Mouse (Mus musculus) ovary, postnatal 10 days (tissue): ENCODE results near the gene 1700013G24Rik.

Source experiments
- DNase-seq: peaks from one replicate; pipeline ENCODE4 v3.0.0; 2022; ENCODE audit warnings: low spot score

Gene 1700013G24Rik

DNA sequence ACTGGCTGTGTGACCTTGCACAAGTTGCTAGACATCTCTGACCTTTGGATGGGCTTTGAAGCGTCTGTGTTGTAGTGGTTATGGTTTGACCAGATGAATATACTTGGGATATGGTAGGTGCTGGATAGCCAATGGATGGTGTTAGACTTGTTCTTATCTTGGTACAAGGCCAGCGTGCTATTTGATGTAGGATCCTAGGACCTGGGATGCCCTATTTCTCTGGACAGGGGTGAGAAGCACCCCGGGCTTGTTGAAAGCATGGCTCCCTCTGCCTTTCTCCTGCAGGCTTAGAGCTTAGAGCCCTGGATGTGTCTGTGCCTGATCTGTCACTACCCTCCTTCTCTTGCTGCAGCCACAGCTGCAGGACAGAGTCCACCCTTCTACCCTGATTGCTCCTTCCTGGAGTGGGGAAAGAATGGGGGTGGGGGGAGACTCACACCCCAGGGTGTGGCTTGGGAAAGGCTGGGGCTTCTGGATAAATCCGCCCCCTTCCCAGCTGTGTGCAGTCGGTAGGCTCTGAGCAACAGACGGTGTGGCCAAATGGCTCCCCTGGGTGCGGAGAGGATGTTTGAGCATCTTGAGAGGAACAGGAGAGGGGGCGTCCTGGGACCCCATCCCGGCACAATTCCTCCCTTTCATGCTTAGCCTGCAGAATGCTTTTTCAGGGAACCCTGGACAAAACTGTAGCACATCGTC, 23.1 kb downstream of the 1700013G24Rik start:
- DNase-seq, result no peak

DNA sequence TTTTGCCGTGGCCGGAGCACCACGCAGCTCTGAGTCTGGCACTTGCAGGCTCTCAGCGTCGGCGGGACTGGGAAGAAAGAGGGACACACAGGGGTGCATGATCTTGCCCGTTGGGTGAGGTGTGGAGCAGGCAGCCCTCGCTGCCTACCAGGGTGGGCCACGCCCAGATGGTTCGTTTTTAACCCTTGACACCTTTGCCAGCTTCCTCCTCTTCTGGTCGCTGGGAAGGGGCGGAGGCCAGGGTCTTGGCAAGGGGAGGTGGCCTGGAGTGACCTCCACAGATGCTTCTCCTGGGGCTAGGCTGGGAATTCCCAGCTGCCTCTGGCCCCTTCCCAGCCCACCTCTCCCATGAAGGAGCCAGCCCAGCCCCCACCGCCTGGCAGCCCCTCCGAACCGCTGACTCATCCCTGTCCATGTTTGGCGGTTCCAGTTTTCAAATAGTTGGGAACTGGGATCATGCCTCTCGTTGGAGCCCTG, 23.7 kb downstream of the 1700013G24Rik start:
- DNase-seq, result no peak

DNA sequence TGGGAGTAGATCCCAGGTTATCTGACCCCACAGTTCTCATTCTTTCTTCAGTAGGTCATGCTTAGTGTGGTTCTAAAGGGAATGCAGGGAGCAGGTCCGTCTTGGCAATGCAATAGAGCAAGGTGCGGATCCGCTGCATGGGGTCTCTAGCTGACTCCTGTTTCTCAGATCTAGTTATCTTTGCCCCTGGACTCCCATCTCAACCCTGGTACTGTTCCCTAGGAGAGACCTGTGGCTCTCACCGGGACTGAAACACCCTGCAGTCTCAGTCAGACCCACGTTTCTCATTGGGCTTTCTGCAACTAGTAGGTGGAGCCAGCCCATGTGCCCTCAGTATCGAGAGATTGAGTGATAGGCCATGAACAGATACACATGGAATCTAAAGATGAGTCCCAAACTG, 24.5 kb downstream of the 1700013G24Rik start:
- DNase-seq, result no peak

DNA sequence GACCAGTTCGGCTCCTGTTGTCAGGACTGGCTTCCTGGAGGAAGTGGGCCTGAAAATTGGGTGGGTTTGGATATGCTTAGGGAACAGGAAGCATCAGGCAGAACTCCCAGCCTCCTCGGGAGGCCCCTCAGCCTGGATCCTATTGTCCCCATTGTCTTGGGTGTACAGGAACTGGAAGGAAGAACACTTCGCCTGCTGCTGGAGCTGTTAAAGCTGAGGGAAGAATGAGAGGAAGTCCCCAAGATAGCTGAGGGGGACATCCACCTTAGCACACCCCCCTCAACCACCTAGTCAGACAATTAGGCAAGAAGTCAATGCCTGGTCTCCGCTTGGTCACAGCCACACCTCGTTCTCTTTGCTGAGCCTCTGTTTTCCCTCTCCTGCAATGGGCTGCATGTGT, 25.2 kb downstream of the 1700013G24Rik start:
- no peak for DNase-seq

DNA sequence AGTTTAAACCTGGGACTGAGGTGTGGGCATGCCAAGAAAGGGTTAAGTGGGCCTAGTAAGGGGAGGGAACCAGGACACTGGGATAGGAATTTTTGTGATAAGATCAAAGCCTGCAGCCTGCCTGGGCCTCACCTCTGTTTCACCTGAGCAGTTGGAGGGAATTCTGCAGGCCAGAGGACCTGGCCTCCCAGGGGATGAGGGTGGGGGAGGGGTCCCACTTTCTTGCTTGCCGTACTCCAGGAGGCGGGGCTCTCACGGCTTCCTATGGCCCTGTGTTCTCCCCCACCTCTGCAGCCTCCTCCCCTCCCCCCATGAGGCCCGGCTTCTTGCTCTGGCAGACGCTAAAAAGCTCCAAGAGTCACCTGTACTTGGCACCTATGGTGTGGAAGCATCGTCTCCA, 26.7 kb downstream of the 1700013G24Rik start:
- no peak for DNase-seq

DNA sequence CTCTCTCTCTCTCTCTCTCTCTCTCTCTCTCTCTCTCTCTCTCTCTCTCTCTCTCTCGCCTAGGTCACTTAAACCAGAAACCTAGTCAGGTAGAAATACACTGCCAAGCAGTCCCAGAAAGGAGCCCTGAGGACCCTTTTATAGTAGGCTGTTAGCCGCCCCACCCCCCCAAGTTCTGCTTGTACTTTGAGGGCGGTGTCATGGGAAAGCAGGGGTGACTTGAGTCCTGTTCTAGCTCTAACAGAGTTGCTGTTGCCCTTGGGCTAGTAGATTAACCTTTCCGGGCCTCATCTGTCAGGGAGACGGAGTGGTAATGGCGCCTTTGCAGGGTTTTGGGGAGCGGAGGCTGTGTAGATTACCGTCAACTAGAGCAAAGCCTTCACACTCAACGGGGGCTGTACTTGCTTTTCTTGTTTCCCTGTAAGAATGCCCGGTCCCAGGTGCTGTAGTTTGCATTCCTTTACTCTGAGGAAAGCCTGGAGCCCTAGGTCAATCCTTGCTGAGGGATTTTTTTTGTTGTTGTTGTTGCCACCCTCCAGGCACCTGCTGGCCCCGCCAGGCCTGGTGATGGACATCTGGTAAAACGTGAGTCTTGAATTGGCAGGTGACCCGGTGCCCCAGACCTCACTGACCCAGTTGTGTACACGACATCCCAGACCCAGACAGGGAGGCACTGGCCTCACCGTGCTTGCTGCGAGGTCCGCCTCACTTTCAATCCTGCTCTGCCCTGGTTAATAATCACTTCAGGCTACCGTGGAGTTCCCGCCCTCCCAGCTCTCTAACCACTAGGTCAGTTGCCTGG, 27.3 kb downstream of the 1700013G24Rik start:
- DNase-seq, result no peak

DNA sequence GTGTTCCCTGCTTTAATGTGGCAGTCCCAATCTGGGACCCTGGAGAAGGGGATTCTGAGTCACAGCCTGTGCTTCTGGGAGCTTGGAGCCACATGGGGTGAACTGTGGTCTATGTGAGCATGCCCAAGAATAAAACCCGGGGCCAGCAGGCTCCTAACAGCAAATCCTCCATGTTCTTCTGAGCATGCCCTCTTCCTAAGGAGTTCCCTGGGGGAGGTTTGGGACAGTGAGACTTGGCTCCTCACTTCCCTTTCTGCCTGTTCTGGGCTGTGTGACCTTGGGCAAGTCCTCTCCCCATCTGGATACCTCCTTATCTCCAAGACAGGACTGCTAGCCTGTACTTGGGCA, 27.9 kb downstream of the 1700013G24Rik start:
- DNase-seq, result no peak

DNA sequence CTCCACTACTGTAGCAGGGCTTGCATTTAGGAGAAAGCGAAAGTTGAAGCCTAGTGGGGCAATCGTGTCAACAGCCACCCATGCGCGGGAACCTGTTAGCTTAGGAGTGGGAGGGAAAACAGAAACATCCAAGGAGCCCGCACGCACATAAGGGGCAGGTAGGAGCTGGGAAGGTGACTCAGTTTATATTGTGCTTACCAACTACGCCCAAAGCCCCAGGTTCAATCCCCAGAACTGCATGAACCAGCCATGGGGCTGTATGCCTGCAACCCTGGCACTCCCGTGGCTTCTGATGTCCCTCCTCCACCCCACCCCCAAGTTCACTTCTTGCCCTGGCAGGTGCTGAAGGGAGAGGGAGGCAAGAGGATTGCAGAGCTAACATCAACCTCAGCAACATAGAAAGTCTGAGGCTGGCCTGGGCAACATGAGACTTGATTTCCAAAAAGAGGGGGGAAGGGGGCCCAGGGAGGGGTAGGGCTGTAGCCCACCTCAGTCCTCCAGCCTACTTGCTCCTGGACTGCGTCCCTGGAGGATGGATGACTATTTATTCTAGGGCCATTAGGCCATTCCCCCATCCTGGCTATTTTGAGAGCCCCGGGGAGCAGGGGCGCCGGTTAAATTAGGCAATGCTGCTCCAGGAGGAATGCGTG, 28.4 kb downstream of the 1700013G24Rik start:
- DNase-seq, result no peak

DNA sequence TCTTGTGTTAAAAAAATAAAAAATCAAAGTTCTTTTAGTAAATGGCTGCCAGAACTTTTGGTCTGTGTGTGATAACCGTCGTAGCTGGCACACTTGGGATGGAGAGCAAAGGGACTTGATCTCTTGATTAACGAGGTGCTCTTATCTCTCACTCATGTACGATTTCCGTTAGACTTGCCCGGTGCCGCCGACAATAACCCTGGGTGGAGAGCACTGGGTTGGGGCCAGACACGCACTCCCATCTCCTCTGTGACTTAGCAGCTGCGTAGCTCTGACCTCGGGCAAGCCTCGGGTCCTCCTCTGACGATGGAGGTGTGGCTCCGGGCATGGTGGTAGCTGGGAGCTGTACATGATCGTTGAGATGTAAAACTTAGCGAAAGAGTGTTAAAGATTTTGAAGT, 30.8 kb downstream of the 1700013G24Rik start:
- no peak for DNase-seq

DNA sequence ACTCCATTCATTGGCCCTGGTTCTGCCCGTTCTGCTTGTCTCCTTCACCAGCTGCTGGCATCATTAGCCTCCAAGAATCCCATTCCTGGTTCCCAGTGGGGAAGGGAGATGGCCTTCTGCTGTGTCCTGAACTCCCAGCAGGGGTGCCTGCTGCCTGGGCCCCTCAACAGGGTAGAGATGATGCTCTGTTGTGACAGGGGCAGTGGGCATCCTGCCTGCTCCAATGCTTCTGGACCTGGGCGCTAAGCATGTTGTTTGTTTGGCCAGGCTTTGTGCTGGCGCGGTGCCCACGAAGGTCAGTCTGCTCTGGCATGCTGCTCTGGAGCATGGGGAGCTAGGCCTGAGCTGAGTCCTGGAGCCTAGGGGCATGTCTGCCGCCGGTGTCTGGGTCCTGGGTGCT, 31.5 kb downstream of the 1700013G24Rik start:
- no peak for DNase-seq

DNA sequence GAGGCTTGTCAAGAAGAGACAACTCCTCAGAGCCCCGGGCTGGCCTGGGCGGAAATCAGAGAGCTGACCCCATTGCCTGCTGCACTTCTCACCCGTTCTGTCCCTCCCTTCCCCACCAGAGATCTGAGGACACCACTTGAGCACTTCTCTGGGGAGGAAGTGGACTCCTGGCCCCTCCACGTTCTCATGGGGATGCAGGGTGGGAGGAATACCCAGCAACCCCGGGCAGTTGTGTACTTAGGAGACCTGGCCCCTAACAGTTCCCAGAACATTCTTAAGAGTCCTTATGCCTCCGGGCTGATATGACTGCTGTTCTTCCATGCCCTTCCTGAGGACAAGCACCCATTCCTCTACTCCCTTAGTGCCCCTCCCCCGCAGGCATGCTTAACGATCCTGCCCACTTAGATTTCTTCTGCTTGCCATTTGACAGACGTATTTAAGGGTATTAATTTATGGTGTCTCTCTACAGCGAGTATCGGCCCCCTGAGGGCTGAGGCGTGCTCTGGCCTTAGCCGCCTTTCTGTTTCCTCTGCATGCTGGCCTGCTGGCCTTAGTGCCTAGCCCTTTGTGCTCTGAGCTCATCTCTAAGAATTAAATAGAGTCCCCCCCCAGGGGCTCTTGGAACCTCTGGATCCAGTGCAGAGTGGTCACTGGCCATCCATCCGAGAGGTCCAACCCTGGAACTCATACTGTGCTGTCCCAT, 32.3 kb downstream of the 1700013G24Rik start:
- DNase-seq, result no peak

DNA sequence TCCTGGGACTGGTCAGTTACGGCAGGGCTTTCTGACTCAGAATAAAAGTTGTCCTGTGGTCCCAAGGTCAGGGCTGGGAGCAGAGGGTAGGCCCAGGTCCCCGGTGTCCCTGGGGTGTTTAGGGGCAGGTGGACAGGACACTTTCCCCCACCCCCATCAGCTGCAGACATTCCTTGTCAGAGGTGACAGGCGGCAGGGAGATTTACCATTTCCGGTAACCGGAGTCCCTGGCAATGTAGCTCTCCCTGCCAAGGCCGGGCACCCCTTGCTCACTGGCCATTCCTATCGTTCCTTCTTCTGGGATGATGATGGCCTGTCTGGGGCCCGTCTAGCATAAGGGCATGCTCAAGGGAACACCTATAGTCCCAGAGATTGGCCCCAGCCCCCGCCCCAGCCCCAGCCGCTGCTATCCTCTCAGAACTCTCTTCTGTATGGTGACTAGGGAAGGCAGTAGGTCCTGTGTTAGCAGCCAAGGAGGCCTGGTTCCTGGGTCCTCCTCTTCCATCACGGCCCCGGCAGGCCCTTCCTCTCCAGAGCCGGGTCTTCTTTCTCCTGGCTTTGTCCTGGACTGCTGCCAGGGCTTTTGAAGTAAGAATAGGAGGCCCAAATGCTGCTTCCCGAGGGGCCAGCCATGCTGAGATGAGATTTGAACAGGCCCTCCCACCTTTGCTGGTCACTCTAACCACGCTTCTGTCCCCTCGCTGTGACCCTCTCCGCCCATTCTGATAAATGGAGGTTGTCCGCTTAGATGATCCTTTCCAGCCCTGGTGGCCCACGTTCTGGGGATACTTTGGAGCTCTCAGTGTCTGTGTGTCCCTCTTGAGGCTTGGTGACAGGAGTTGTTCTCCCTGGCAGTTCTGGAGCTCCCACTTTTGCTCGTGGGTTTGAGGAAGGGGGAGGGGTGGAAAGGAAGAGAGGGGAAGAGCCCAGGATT, 33.3 kb downstream of the 1700013G24Rik start:
- DNase-seq, result no peak

DNA sequence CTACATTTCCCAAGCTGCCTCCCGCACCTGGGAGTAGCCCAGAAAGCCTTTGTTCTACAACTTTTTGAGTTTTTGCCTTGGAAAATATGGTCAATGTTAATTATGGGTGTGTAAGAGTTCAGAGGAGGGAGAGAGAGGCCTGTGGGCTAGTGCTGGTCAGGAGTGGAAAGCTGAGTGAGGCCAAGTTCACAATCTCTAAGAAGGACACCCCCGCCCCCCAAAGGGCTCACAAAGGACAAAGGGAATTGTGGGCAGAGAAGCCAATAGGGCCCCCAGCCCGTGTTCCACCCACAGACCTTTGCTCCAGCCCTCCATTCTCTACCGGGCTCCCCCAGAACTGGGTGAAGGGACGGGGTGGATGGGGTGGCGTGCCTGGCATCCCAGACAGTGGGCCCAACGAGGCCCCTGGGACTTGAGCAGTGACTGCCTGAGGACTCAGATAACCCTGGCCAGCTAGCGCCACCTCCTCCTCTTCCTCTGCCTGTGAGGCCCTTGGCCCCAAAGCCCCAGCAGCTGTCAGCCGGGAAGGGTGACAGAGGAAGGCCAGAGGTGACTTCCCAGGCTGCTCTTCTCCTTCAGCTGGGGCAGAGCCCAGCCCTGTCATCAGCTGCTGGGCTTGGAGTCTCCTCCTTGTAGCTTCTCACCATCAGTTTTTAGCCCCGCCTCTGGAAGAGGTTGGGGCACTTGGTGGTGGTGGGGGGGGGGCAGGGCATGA, 34.4 kb downstream of the 1700013G24Rik start:
- no peak for DNase-seq

DNA sequence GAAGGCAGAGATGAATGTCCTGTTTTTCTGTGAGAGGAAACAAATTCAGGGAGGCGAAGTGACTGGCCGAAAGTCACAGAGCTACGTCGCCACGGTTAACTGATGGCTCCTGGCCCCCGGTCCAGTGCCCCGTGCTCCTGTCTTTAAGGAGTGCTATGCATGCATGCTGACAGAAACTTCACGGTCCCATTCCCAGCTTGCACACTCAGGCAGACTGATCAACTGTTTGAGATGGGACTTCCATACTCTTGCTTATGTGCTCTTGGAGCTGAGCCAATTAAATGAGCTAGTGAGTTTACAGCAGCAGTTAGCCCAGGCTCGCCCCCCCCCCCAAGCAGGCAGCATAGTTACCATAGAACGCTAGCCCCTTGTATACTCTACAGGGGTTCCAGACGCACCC, 35.0 kb downstream of the 1700013G24Rik start:
- no peak for DNase-seq

DNA sequence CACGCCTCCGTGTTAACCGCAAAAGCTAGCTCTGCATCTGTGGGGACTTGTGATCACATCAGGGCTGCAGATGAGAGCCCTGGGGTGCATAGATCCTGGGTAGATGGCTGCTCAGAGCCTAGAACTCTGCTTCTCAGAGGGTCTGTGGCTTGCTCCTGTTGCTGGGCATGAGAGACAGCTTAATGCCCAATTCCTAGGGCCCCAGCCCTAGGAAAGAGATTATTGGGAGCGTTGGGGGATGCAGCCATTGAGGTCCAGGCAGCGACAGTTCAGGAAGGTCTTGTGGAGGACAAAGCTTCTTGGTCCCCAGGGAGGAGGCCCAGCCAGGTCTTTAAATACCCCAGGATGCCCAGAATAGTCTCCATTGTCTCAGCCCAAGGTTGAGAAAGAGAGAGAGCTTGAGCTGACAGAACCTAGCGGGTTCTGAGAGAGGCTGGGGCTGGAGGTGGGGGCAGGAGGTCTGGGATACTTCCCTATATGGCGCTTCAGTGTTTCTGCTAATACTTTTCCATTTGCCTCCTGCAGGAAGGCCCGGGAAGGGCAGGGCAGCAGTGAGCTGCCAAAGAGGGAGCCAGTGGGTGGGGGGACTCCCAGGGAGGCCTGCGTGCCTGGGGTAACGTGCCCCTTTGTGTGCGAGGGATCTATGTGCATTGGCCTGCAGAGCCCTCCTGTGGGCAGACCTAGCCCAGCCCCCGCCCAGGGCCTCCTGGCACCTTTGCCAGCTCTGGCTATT, 35.7 kb downstream of the 1700013G24Rik start:
- no peak for DNase-seq

DNA sequence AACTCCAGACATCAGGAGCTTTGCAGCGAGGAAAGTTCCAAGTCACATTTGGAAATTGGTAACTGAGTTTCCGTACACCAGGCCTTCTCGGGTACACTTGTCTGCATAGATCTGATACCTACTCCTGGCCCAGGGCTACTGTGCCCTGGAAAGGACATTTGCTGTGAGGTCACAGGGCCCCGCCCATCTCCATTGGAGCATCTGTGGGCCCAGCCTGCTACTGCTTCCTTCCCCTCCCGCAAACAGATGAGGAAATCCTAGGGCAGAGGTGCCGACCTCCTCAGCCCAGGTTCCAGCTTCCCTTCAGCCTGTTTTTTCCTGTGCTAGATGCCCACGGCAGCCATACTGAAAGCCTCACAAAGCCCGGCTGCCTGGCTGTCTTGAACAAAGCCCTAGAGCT, 36.9 kb downstream of the 1700013G24Rik start:
- DNase-seq, result no peak

DNA sequence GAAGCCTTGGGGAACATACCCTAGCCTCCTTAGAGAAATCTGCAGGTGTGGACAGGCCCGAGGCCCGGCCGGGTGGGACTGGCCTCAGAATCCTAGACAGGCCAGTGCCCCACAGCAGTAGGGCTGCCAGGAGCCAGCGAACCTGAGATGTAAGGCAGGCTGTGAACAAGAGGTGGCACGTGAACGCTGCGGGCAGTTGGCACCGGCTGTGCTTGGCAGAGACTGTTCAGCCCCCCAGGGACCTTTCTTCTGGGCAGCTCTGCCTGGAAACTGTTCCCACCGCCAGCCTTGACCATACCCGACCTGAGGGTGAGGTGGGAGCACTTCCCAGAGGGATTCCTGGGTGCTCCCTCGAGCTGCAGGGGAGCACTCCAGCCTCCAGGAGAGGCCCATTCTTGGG, 39.5 kb downstream of the 1700013G24Rik start:
- no peak for DNase-seq

DNA sequence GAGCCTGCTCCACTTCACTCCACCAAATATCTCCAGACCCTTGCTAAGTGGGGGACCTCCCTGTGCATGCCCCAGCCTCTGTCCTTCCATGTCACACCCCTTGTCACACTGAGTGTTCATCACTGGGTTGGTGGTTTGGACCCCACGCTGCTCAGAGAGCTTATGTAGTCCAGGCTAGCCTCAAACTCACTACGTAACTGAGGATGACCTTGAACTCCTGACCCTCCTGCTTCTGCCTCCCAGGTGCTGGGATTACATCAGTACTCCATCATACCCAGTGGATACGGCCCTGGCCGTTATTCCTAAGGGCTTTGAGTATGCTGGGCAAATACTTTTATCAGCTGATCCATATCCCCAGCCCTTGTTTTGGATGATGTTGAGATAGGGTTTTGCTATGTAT, 40.1 kb downstream of the 1700013G24Rik start:
- DNase-seq, result no peak

DNA sequence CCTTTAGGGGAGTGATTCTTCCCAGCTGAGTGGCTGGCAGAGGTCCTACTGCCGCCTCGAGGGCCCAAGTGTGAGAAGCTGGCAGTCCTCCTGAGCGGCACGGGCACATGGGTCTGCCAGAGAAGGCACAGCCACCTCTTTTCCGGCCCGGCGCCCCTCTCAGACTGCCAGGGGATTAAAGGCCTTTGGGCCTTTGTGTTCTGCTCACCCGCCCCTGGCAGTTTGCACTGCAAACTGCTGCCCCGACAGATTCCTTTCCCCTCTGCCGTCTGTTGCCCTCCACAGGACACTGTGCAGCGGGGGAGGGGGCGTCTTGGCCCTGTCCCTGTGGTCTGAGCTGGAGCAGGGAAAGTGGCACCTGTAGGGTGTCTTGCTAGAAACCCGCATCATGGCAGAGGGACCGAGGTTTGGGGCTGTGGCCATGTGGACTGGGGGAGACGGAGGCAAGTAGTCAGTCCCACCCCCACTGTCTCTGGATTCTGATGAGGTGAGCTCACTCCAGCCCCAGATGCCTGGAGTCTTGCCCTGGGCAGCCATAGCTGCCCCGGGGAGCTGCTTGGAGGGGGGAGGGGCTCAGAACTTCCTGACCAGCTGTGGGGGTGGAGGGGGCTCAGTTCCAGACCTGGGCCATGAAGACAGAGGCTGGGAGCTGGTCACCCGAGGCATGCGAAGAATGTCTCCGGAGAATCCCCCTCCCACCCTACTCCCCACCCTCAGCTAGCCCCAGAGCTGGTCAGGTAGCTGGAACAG, 41.8 kb downstream of the 1700013G24Rik start:
- no peak for DNase-seq
